Mouse (Mus musculus) kidney, adult 9 months (tissue): ENCODE measurements at regions not wholly inside any gene's neighbourhood (a gene's known extent, or its start where the extent isn't known, plus 50 kb on each side); places are given as distances from the start of the nearest gene placed in this dataset.

ENCODE experiments used
- DNase-seq: peaks from one replicate; pipeline ENCODE4 v3.0.0; 2022

DNA sequence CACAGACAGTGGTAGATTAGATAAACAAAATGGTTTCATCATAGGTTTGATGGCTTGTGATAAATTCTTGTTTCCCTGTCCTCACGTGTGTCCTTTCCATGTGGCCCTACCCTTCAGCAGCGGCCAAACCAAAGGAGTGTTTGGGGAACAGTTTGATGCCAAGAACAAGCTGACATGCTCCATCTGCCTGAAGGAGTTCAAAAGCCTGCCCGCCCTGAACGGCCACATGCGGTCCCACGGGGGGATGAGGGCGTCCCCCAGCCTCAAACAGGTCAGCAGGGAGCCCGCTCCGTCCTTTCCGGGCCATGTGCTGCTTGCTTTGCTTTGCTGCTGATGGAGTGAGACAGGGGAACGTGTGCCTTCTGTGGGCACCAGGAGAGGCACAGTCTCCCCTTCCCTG lies 51.0 kb upstream of the Mrps10 start:
- no peak for DNase-seq

DNA sequence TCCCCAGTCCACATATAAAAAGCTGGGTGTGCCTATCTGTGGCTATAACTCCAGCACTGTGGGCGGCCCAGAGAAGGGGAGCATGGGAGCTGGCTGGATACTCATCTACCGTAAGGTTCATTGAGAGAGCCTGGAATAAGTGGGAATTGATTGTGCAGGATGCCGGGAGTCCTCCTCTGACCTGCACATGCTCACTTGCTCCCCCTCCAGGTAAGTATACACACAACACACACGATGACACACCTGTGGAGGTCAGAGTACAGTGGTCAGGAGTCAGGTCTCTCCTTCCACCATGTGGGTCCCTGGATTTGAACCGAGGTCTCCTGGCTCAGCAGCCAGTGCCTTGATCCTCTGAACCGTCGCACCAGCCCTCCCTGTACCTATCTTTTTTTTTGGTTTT lies 55.5 kb upstream of the Mrps10 start:
- no peak for DNase-seq

DNA sequence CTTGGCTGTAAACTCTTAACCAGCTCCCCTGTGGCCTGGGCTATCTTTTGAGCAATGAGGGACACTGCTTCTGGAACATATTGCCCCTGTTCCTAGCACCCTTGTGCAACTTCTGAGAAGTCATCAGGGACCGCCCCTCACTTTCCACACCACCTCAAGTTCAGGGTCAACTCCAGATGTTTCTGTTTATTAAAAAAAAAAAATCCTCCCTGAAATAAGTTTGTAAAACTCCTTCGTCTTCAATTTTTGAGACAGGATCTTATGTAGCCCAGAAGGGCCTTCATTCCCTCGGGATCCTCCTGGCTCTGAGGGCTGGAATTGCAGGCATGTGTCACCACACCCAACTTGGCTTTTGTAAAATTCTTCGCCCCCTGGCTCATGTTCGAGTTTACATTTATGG lies 57.4 kb upstream of the Mrps10 start:
- no peak for DNase-seq

DNA sequence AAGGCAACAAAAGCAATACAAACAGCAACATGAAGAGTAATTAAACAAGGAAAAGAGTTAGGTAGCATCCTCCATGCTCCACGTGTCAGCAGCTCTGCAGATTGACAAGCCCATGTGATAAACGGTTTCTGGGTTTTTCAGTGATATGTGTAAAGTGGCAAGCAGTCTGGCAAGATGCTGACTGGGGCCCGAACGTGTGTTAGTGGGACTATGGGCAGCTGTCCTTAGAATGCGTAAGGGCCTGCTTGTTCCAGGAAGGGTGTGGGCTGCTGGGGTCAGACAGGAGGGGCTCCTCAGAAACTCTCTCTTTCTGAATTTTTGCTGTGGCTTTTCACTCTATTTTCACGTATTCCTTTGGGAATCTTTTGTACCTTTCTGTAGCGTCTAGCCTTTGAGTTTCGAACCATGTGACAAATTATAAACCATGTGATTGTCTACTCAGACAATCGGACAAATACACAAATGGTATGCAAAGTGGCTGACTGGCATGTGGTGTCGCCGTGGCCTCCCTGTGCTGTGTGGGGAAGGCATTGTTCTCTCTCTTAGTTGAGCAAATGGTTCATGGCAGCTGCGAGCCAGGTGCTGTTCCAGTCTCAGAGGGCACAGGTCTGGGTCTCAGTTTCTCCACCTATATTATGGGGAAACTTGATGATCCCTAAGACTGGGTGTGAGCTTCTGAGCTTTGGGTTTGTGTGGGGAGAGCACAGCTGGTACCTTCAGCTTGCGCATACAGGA lies 62.5 kb upstream of the Mrps10 start:
- no peak for DNase-seq

DNA sequence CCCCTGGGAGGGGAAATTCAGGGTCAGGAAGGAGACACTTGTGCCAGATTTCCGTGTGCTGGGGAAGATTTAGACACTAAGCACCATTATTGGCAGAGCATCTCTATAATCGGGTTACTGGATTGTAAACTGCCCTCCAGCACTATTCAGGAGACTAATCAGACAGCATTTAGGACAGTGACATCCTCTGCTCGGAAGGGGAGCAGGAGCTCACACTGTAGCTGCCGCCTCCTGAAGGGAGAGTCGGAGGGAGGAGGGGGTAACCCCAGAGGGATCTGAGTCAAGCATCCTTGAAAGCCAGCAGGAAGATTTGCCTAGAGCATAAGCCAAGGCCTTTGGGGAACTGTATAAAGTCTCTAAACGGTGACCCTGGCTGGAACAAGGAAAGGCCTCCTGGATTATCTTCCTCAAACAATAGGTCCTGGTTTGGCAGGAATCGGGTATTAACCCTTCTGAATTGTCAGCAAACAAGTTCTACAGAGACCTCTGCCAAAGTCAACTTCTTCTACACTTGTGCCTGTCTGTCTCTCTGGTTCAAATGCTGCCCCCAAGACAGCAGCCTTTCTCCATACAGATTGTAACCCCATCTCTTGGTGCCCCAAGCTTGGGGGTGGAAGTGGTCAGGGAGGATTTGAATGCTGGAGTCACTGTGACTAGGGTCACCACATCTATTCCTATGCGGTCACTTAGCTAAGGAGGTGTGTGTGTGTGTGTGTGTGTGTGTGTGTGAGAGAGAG lies 64.1 kb upstream of the Mrps10 start:
- DNase-seq, result no peak

DNA sequence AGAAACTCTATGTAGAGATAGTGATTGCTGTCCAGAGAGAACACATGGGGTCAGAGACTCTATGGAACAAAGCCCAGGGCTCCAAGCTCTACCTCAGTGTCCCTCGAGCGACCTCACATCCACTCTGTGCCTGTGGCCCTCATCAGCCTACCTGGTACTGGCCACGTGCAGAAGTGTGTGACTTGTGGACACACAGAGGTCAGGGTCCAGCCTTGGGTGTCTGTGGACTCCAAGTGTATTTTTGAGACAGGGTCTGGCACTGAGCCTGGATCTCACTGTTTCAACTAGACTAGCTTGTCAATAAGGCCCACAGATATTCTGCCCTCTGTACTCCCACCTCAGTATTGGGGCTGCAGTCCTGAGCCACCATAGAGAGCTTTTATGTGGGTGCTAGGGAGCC lies 65.1 kb upstream of the Mrps10 start:
- DNase-seq, result peak; percentile 27

DNA sequence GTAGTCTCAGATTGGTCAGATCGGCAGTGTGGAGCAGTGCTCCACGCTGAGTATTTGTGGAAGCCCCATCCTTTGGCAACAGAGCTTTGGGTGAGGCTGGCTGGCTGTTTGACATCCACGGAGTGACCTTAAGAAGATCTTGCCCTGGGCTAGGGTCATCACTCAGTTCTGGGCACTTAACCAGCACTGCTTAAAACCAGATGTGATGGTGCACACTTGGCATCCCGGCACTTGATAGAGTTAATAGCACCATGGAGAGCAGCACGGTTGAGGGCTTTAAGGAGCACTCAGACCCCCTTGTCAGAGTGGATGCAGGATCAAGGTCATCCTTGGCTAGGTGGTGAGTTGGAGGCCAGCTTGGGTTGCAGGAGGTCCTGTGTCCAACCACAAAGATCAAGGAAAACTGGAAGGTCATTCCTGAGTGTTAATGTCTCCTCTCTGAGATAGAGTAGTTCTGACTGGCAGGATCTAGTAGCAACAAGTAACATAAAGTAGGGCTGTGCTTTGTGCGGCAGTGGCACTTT lies 70.2 kb upstream of the Mrps10 start:
- DNase-seq, result no peak

DNA sequence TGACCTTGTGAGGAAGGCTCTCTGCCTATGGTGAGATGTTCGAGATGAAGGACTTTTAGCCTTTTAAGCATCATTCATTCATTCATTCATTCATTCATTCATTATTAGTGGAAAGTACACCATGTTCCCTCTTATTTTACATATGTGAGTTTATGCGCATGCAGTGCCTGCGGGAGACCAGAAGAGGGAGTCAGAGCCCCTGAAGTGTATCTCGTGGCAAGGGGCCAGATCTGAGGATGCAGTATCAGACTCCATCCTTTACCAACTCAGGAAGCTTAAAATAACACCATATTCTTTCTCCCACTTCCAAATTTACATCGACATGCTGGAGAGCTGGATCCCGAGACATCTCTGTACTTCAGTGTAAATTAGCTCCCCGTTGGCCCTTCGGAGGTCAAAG lies 70.7 kb upstream of the Mrps10 start:
- DNase-seq, result no peak

DNA sequence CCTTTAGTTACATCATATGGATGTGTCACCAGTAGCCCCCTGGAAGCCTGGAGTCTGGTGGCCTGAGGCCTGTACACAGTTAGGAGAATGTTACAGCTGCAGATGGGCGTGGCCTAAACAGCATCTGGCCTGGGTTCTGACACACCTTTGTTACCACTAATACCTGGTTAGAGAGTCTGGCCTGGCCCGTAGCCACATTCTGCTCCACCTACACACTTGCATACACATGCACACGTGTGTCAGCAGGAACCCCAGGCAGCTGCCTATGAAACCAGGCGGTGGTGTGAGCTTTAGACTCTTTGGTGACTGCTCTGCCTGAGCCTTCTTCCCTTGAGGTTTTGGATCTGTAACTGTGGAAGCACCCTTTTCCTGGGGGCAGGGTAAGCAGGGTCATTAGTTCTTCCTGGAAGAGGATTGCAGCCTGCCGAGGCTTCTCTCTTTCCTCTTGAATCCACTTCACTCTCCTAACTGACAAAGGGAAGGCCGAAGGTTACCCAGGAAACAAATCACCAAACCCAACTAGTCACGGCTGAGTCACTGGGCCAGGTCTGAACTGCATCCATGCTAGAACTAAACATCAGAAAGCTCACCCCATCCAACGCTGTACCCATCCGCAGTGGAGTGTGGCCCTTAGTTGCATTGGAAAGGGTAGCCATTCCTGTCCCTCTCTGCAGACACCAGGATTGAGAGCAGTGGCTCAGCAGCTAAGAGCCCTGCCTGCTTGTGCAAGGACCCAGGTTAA lies 71.8 kb upstream of the Mrps10 start:
- no peak for DNase-seq

DNA sequence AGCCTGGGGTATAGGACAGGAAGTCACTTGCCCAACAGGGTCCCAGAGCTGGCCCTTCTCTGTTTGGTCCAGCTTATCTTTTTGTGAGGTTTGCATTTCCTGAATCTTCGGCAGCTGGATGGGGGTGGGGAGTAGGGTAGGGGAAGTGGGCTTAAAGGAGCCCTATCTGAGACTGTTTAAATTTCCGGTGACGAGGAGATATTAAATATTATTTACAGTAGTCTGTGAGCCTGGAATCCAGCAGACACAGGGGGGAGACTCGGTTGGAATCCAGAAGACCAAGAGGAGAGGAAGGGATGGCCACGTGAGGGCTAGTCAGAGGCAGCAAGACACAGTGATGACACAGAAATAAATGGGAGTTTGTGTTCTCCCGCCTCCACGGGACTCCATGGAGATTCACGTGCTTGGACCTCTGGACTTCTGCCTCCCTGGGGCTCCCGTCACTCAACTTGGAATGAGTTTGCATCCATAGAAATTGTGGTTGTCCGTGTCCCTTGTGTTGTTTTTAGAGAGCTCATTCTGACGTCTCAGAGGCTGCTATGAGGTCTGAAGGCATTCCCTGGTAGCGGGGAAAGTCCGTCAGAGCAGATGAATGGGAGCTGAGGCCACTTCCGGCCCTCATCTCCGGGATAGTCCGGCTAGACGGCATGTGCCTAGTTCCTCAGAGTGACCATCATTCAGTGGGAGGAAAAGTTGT lies 73.2 kb upstream of the Mrps10 start:
- peak; percentile 58 for DNase-seq

DNA sequence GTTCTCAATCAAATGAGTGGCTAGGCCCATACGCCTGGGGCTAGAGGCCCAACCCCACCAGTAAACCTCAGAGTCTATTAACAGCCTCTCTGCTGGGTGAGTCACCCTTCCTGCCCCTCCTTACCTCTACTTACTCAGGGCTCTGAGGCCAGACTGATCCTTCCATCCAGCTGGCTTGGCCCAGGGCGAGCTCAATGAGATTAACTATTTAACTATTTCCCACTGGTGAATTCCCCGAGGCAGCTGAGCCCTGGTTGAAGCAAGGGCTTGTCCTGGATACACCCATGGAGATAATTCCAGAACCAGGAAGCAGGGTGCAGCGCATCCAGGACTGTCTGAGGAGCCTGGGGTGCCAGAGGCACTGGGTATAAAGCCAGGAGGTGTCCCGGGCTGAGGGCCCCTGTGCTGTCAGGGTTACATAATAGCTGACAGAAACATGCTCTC lies 74.6 kb upstream of the Mrps10 start:
- peak; percentile 23 for DNase-seq

DNA sequence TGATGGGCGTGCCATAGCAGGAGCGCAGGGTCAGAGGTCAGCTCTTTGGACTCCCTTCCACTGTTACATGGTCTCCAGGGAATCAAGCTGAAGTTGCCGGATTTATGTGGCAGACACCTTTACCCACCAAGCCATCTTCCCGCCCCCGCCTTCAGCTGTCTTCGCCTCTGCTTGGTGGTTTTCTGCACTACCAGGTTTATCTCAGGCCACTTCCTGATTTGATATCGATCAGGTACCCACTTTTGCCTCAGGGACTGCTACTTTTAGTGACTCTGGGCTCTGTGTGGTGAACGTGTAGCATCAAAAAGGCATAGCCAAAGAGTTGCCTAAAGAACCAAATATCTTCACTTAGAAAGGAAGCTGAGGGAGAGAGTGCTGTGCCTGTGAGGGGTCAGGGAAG lies 75.5 kb upstream of the Mrps10 start:
- DNase-seq, result no peak

DNA sequence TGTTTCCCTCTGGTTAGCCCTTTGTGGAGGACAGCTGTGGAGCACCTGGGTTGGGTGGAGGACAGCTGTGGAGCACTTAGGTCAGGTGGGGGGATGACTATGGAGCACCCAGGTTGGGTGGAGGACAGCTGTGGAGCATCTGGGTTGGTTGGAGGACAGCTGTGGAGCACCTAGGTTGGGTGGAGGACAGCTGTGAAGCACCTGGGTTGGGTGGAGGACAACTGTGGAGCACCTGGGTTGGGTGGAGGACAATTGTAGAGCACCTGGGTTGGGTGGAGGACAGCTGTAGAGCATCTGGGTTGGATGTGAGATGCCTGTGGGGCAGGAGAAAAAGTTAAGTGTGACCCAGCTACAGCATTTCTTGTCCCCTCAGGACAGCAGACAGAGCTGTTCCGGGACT lies 77.1 kb upstream of the Mrps10 start:
- no peak for DNase-seq

DNA sequence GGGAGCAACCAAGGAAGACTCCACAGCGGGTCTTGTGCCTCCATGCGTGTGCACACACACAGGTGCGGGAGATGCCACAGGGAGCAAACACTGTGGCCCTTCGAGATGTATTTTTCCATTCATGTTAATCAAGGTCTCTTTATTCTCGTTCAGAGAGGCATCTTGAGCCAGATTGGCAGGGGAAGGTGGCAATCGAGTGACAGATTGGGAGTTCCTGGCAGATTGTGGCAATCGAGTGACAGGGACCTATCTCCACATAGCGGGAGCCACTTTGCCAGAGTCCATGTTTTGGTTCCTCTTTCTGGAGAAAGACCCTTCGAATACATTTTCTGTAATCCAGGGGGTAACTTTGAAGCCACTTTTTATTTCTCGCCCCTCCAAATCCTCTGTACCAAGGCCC lies 83.1 kb upstream of the Mrps10 start:
- DNase-seq, result no peak

DNA sequence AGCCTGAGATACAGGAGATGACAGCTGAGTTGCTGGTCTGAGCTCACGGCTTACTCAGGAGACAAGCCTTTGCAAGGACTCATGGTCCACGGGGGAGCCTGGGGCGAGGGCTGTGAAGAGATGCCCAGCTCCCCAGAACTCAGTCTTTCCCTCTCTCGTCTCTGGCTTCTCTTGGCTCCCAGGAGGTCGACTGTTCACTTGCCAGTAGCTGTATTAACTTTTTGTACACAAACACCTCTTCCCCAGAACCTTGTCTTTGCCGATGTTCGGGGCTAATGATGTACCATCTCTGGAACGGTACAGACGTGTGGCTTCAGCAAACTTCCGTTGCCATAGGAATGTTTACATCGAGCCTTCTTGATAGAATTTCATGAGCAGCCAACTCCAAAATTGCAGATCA lies 84.5 kb upstream of the Mrps10 start:
- DNase-seq, result no peak

DNA sequence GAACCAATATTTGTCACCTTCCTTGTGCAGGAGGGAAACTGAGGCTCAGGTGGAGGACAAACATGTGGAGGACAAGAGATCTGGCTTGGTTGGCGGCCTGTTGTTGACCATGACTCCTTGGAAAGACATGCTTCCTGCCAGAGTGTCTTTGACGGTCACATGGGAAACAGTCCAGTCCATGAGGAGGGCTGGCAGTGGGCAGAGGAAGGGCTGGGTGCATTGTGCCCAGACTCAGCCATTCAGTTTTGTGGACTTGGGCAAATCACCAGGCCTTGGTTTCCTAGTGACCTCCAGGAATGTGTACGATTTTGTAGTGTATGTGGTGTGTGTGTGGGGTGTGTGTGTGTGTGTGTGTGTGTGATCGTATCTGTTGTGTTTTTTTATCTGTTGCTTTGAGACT lies 85.5 kb upstream of the Mrps10 start:
- no peak for DNase-seq

DNA sequence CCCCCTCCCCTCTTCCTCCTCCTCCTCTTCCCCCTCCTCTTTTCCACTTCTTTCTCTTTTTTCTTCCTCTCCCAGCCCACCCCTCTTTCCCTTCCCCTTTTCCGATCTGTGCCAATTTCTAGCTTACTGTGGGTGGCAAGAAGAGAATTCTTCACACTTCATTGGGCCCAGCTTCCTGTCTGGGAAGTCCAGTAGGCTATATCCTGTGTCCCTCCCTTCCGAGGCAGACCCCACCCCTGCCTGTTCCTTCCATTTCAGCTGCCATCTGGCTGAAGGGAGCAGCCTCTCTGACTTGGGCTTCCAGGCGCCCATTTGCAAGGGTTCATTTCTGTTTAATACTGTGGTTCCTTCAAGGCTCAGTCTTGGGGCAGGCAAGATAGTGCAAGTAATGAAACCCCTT lies 86.2 kb upstream of the Mrps10 start:
- DNase-seq, result no peak

DNA sequence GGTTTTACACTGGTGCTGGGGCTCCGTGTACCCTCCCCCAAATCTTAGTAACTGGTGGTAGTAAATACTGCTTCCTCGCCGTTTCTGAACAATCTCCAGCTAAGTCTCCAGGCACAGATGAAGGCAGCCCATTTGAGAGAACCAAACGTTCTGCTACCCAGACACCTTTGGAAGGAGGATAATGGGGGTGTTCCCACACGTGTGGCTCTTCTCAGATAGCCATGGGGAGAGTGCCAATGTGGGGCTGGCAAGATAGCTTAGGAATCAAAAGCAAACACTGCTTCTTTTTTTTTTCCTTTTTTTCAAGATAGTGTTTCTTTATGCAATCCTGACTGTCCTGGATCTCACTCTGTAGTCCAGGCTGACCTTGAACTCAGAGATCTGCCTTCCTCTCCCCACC lies 90.8 kb upstream of the Mrps10 start:
- no peak for DNase-seq

DNA sequence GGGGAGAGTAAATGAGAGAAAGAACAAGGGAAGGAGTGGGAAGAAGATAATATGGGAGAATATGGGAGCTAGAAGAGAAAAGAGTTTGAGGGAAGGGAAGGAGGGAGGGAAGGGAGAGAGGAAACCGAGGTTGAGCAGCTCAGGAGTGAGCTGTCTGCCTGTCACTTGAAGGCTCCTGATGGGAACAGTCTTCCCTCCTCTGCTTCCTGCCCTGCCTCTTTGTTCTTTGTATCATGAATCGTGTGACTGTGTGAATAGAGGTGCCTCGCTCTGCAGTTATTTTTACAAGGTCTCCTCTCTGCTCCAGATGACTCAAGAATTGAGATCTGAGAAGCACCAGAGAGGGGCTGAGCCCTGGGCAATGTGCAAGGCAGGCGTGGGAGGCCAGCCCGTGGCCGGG lies 92.0 kb upstream of the Mrps10 start:
- no peak for DNase-seq

DNA sequence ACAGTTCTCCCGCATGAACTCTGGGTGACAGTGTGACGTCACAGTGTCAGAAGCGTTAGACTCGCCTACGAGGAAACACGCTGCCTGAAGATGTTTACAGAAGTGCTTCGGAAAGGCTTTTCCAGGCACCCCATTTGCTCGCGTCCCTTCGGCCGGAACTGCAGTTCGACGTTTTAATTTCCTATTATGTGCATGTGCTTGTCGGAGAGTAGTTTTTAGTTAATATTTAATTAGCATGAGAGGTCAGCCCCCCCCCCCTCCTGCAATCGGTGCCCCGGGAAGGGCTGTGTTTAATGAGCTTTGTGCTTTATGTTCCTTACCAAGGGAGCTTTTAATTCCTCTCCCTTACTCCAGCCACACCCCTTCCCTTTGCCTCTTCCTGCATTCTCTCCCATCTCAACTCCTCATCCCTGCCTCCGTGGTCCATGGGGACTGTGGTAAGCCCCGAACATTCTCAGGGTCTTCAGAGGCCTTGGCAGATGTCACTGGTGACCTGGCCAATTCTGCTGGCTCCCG lies 92.8 kb upstream of the Mrps10 start:
- DNase-seq, result peak; percentile 48

DNA sequence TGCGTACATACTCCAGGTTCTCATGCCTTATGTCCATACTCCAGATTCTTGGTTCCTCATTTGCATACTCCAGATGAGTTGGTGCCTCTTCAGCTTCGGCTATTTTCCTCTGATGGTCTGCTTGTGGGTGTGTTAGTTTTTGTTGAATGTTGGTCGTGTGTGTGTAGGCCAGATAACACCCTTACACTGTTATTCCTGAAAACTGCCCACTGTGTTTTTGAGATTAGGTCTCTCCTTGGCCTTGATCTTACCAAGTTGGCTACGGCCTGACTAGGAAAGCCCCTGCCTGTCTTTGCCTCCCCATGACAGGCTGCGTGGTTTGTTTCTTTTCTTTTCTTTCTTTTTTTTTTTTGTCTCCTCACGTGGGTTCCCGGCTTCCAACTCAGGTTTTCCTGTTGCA lies 95.4 kb upstream of the Mrps10 start:
- no peak for DNase-seq

DNA sequence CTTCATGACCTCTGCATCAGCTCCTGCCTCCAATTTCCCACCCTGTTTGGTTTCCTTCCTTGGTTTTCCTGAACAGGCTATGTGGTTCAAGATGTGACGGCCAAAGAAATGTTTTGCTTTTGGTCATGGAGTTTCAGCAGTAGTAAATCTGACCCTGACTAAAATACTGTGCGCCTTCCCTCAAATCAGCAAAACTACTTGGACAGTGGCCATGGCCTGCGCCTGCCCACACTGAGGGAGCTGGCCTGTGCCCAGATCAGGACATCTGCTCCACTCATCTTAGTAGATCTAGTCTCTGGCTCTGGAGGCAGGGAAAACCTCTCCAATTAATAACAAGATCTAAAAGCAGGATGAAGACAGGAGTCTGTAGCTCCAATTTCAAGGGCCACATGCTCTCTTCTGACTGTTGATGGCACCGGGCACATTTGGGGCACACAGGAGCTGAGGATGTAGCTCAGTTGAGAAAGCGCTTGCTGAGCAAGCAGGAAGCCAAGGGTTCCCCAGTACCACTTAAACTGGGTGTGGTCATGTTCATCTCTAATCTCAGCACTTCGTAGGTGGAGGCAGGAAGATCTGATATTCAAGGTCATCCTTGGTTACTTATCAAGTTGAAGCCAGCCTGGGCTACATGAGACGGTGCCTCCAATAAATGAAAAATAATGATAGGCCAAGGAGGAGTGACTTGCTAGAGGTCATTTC lies 96.6 kb upstream of the Mrps10 start:
- peak; percentile 57 for DNase-seq
